Mouse (Mus musculus) bone marrow, adult 2 months (tissue): ENCODE measurements around the gene Hist1h4d. TPM values are rescaled to one million over a fixed set of nuclear protein-coding genes. Genes with fewer than 3 reads are reported as not detected.

Experiments
- H3K27ac ChIP-seq: fragments of 200-500 bp; 2 replicates; pipeline ENCODE4 v1.5.1; 2012; ENCODE audit warnings: low read depth, mild to moderate bottlenecking, control low read depth, inconsistent platforms, low read length; ENCODE audit not compliant: control insufficient read depth, poor library complexity, insufficient read depth
- H3K4me1 ChIP-seq: fragments of 200-500 bp; 2 replicates; pipeline ENCODE4 v1.6.1; 2011; ENCODE audit warnings: low read length; ENCODE audit not compliant: control insufficient read depth, insufficient read depth
- H3K4me3 ChIP-seq: fragments of 200-500 bp; replicated peaks from 2 replicates; pipeline ENCODE3; 2011; ENCODE audit warnings: mild to moderate bottlenecking, low read depth, low read length, control low read depth; ENCODE audit not compliant: control insufficient read depth
- CTCF ChIP-seq: fragments of 200-500 bp; IDR thresholded peaks from 2 replicates; pipeline ENCODE4 v1.5.1; 2011; ENCODE audit warnings: low read length, control low read depth; ENCODE audit not compliant: control insufficient read depth, insufficient read depth
- POLR2A ChIP-seq: fragments of 200-500 bp; IDR thresholded peaks from 2 replicates; pipeline ENCODE4 v1.6.1; 2011; ENCODE audit warnings: low read depth, mild to moderate bottlenecking, control low read depth, low read length, borderline replicate concordance; ENCODE audit not compliant: control insufficient read depth
- WGBS: fragments of 180-500 bp; shearing (Covaris S2); methylation state at CpG from one replicate; pipeline ENCODE4 v1.1.7; 2018; 5-methylcytosine and 5-hydroxymethylcytosine counted together
- polyA plus RNA-seq: library from polyadenylated mRNA; stranded (reverse); fragments of >200 nt; gene quantifications from 2 replicates; pipeline ENCODE4 v1.2.4, GENCODE M21; 2011; ENCODE audit warnings: low replicate concordance; ENCODE audit not compliant: missing spikeins, insufficient read depth, insufficient read length

Hist1h4d gene
- polyA plus RNA-seq, 1 experiment = 50.4 TPM

- no peak overlapping the region for H3K4me3 ChIP-seq
- H3K4me1 ChIP-seq = peaks cover 2% of the 10 kb centered on the region; the same call in 1 of the 2 replicates
- peak overlapping the region; percentile 21; the same call in 1 of the 2 replicates for H3K27ac ChIP-seq
- 31% methylated on average over 2 of the region's 2 CpGs for WGBS
- no peak for TF ChIP-seq CTCF
- TF ChIP-seq POLR2A = no peak
Observed at GRCm38 (mm10) chr13:23595185-23595584, 13.8 kb downstream of the Hist1h4d start.

- peaks cover 2% of the 10 kb centered on the region; the same call in 1 of the 2 replicates for H3K4me1 ChIP-seq
Observed at GRCm38 (mm10) chr13:23595622-23596372, 14.4 kb downstream of the Hist1h4d start.

GRCm38 (mm10) chr13:23597957-23598356, 16.6 kb downstream of the Hist1h4d start:
- Histone ChIP-seq H3K4me1 (peaks cover 2% of the 10 kb centered on the region; the same call in 1 of the 2 replicates), H3K4me3 (no peak overlapping the region), H3K27ac (no peak overlapping the region)
- no peak for TF ChIP-seq POLR2A
- peak; percentile 66 for TF ChIP-seq CTCF
- WGBS = 9% methylated on average over 9 of the region's 9 CpGs

More at GRCm38 (mm10) chr13:23595622-23596372, 14.4 kb downstream of the Hist1h4d start:
- TF ChIP-seq POLR2A = no peak
- TF ChIP-seq CTCF = no peak
- peak overlapping the region; percentile 0; the same call in 1 of the 2 replicates for H3K27ac ChIP-seq
- no peak overlapping the region for H3K4me3 ChIP-seq
- 61% methylated on average over 7 of the region's 7 CpGs for WGBS

GRCm38 (mm10) chr13:23603182-23603699, 21.8 kb downstream of the Hist1h4d start:
- 57% methylated on average over 7 of the region's 7 CpGs for WGBS

GRCm38 (mm10) chr13:23604452-23604851, 23.1 kb downstream of the Hist1h4d start:
- TF ChIP-seq POLR2A (no peak), CTCF (no peak)
- Histone ChIP-seq H3K4me1 (no peaks in the 10 kb centered on the region; the same call in 1 of the 2 replicates), H3K27ac (no peak overlapping the region), H3K4me3 (no peak overlapping the region)
- WGBS = 89% methylated on average over 3 of the region's 3 CpGs

More at GRCm38 (mm10) chr13:23603182-23603699, 21.8 kb downstream of the Hist1h4d start:
- TF ChIP-seq POLR2A (no peak), CTCF (no peak)
- Histone ChIP-seq H3K27ac (no peak overlapping the region), H3K4me3 (no peak overlapping the region), H3K4me1 (no peaks in the 10 kb centered on the region; the same call in 1 of the 2 replicates)

GRCm38 (mm10) chr13:23605052-23605451, 23.7 kb downstream of the Hist1h4d start:
- Histone ChIP-seq H3K27ac (no peak overlapping the region), H3K4me3 (no peak overlapping the region), H3K4me1 (no peaks in the 10 kb centered on the region; the same call in 1 of the 2 replicates)
- TF ChIP-seq CTCF (no peak), POLR2A (no peak)
- 89% methylated on average over 3 of the region's 3 CpGs for WGBS

- Histone ChIP-seq H3K27ac (no peak overlapping the region), H3K4me1 (no peaks in the 10 kb centered on the region; the same call in 1 of the 2 replicates), H3K4me3 (no peak overlapping the region)
- no peak for TF ChIP-seq CTCF
- no peak for TF ChIP-seq POLR2A
- 38% methylated on average over 4 of the region's 4 CpGs for WGBS
Observed at GRCm38 (mm10) chr13:23609209-23609608, 27.8 kb downstream of the Hist1h4d start.

GRCm38 (mm10) chr13:23609844-23610243, 28.4 kb downstream of the Hist1h4d start:
- peak overlapping the region; percentile 51; the same call in 1 of the 2 replicates for H3K27ac ChIP-seq
- no peak overlapping the region for H3K4me3 ChIP-seq
- TF ChIP-seq POLR2A (no peak), CTCF (no peak)
- no peaks in the 10 kb centered on the region; the same call in 1 of the 2 replicates for H3K4me1 ChIP-seq
